Mouse (Mus musculus) heart, postnatal 4 days (tissue): ENCODE measurements around the gene Mecr. TPM values are rescaled to one million over a fixed set of nuclear protein-coding genes. Genes with fewer than 3 reads are reported as not detected.
"Not testable (repeated sequence)": the region's sequence is repeated elsewhere in the genome, so short reads cannot be mapped to it uniquely, and the experiment has no call there.

Source experiments
- DNase-seq: peaks from one replicate; pipeline ENCODE4 v3.0.0; 2021
- total RNA-seq, 2 experiments: library from RNA; stranded (reverse); gene quantifications; 2 replicates each; pipeline ENCODE4 v1.2.3; 2021

The Mecr gene
- total RNA-seq = 10 to 100 TPM; 22.4 to 25.2 TPM

GRCm38 (mm10) chr4:131843290-131843743, at the start of gene Mecr:
Gene Mecr, plus strand, starts transcription at chr4:131843470.
- peak; percentile 96 for DNase-seq

GRCm38 (mm10) chr4:131796312-131797080, 46.8 kb upstream of the Mecr start:
- no peak for DNase-seq

GRCm38 (mm10) chr4:131797483-131797882, 45.8 kb upstream of the Mecr start:
- DNase-seq = peak; percentile 25

GRCm38 (mm10) chr4:131797920-131798319, 45.4 kb upstream of the Mecr start:
- no peak for DNase-seq

GRCm38 (mm10) chr4:131798968-131799367, 44.3 kb upstream of the Mecr start:
- no peak for DNase-seq

GRCm38 (mm10) chr4:131803846-131804245, 39.4 kb upstream of the Mecr start:
- DNase-seq = no peak

GRCm38 (mm10) chr4:131804732-131805131, 38.5 kb upstream of the Mecr start:
- DNase-seq = not testable (repeated sequence)

- no peak for DNase-seq
Observed at GRCm38 (mm10) chr4:131805255-131805654, 38.0 kb upstream of the Mecr start.

GRCm38 (mm10) chr4:131812458-131812857, 30.8 kb upstream of the Mecr start:
- no peak for DNase-seq

GRCm38 (mm10) chr4:131813798-131814197, 29.5 kb upstream of the Mecr start:
- DNase-seq = no peak

- DNase-seq = no peak
Observed at GRCm38 (mm10) chr4:131814869-131815268, 28.4 kb upstream of the Mecr start.

- no peak for DNase-seq
Observed at GRCm38 (mm10) chr4:131815774-131816173, 27.5 kb upstream of the Mecr start.

- DNase-seq = no peak
Observed at GRCm38 (mm10) chr4:131818926-131819325, 24.3 kb upstream of the Mecr start.

GRCm38 (mm10) chr4:131821161-131821731, 22.0 kb upstream of the Mecr start:
- DNase-seq = no peak

GRCm38 (mm10) chr4:131822583-131822982, 20.7 kb upstream of the Mecr start:
- DNase-seq = no peak

GRCm38 (mm10) chr4:131824939-131825338, 18.3 kb upstream of the Mecr start:
- no peak for DNase-seq

- no peak for DNase-seq
Observed at GRCm38 (mm10) chr4:131825830-131826229, 17.4 kb upstream of the Mecr start.

- no peak for DNase-seq
Observed at GRCm38 (mm10) chr4:131826905-131827304, 16.4 kb upstream of the Mecr start.

GRCm38 (mm10) chr4:131829123-131829522, 14.1 kb upstream of the Mecr start:
- DNase-seq = no peak

GRCm38 (mm10) chr4:131831546-131832045, 11.7 kb upstream of the Mecr start:
- DNase-seq = no peak

GRCm38 (mm10) chr4:131832759-131833407, 10.4 kb upstream of the Mecr start:
- DNase-seq = no peak

- peak; percentile 36 for DNase-seq
Observed at GRCm38 (mm10) chr4:131833971-131834609, 9.2 kb upstream of the Mecr start.
